Mouse (Mus musculus): ENCODE results near the gene Pitpnm1. TPM values are rescaled to one million over a fixed set of nuclear protein-coding genes. Genes with fewer than 3 reads are reported as not detected.

The Pitpnm1 gene
- total RNA-seq, 2 experiments from 2014 or later: 17.0 to 32.7 TPM

GRCm38 (mm10) chr19:4092750-4093149 is 7.0 kb upstream of the Pitpnm1 start:
- ATAC-seq (replicated peaks; ENCODE audit: low FRiP score, poor library complexity, severe bottlenecking): no peak

- ATAC-seq (replicated peaks; ENCODE audit: low FRiP score, poor library complexity, severe bottlenecking): no peak
These were observed 6.0 kb upstream of the Pitpnm1 start for GRCm38 (mm10) chr19:4093772-4094171.

DNA sequence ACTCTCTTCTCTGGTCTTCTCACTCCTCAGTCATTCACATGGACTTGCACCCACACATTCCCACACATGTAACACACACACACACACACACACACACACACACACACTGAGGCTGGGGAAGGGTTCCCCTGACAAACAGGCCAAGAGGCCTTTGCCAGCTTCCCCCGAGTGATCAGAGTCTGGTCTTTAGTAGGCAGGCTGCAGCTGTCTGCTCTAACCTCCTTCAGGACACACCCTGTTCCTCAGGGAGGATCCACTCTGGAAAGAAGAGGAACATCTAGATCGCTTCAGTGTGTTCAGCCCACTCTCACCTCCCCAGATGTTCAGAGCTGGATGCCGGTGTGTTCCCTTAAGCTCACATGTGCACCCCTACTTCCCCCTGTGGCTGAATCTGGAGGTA is 5.5 kb upstream of the Pitpnm1 start:
- ATAC-seq (replicated peaks; ENCODE audit: low FRiP score, poor library complexity, severe bottlenecking): no peak

DNA sequence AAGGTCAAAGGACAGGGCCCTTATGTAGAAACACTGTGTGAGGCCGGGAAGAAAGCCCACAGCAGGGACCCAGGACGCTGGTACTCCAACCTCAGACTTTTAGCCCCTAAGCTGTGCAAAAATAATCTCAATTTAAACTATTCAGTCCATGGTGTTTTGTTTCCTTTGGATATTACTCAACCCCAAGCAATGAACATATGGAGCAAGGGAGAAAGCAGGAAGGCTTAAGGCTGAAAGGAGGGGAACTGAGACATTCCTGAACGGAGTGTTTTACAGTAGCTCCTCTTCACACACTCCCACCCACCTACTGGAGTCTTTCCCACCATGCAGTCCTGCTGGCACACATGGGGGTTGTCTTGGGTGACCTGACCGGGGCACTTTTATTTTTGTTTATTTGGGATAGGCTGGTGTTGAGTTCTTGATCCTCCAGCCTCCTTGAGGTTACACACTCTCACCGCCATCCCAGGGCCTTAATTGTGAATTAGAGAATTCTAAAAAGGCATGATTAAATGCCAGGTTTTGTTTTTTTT is 5.0 kb upstream of the Pitpnm1 start:
- ATAC-seq (replicated peaks; ENCODE audit: low FRiP score, poor library complexity, severe bottlenecking): no peak

DNA sequence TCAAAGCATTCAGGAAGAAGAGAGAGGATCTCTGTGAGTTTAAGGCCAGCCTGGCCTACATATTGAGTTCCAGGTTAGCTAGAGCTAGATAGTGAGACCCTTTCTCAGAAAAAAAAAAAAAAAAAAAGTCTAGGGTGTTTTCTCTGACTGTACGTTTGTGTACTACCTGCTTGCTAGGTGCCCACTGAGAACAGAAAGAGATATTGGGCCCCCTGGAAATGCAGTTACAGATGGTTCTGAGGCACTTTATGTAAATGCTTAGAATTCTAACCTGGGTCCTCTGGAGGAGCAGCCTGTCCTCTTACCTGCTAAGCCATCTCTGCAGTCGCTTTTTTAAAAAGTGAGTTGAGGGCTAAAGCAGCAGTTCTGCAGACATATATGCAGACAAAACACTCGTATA is 4.0 kb upstream of the Pitpnm1 start:
- ATAC-seq (replicated peaks; ENCODE audit: low FRiP score, poor library complexity, severe bottlenecking): no peak

DNA sequence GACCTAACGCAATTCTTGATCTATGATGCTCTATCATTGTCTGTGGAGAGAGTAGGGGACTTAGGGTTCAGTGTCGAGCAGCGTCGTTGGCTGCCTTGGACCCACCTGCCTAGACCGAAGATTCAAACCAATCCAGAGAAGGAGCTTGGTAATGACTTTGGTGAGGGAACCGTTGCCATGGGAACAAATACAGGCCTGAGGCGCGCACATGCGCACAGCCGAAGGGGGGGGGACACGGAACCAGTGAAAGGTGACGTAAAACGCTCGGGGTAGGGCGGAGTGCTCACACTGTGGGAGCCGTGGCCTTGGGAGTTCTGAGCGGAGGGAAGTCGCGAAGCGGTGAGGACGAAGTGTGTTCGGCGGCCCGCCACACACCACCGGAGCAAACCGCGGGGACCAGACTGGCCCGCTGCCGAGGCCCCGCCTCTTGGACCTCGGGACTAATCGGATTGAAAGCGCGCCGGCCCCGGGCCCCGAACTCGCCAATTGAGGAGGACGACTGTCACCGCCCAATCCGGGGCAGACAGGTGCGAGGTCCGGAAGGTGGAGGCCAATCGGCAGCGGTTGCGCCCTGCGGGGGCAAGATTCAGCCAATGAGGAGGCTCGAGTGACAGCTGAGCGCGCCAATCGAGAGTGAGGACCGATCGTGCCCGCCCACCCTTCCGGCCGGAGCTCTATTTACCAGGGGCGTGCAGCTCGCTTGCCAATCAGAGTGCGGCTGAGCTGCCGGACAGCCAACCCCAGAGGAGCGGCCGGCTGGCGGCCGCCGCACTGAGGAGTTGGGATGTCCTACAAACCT is 3.0 kb upstream of the Pitpnm1 start, which contains the start of gene Cdk2ap2:
Cdk2ap2 (plus strand) TSS at position 541 of the 799 bp plus-strand sequence.
- peak; percentile 75 for ATAC-seq (replicated peaks; ENCODE audit: low FRiP score, poor library complexity, severe bottlenecking)

DNA sequence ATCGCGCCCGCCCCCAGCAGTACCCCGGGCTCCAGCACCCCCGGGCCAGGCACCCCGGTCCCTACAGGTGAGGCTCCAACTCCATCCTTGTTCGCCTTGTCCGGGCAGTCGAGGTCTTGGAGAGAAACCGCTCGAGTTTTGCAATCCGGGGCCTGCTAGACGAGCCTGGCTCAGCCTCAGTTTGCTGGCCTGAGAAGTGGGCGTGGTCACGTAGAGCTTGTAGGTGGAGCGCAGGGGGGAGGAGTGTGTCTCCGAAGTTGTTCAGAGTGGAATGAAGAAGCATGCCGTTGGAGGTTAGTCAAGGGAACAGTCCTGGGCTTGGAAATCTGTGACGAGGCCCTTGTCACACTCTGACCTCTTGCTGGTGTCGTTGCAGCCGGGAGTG is 2.4 kb upstream of the Pitpnm1 start:
- ATAC-seq (replicated peaks; ENCODE audit: low FRiP score, poor library complexity, severe bottlenecking): peak; percentile 62

DNA sequence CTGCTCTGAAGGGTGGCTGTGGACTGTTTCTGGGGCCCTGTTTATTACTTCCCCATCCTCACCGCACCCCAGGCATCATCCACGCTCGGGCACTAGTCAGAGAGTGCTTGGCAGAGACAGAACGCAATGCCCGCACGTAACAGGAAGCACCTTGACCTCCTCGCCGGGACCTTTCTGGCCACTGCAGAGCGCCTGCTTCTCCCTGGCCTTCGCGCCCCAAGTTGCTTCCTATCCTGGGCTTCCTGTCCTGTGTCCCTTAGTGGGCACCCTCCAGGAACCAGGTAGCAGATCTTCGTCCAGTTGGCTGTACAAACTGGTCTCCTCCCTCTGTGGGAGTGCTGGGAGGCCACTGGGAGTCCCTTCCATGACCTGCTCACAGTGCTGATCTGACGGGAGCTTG is 1.4 kb upstream of the Pitpnm1 start:
- ATAC-seq (replicated peaks; ENCODE audit: low FRiP score, poor library complexity, severe bottlenecking): no peak

GRCm38 (mm10) chr19:4099056-4099455 is 742 bp upstream of the Pitpnm1 start:
- ATAC-seq (replicated peaks; ENCODE audit: low FRiP score, poor library complexity, severe bottlenecking): peak; percentile 58

GRCm38 (mm10) chr19:4100718-4101261 is 992 bp downstream of the Pitpnm1 start:
- ATAC-seq (replicated peaks; ENCODE audit: low FRiP score, poor library complexity, severe bottlenecking): no peak

DNA sequence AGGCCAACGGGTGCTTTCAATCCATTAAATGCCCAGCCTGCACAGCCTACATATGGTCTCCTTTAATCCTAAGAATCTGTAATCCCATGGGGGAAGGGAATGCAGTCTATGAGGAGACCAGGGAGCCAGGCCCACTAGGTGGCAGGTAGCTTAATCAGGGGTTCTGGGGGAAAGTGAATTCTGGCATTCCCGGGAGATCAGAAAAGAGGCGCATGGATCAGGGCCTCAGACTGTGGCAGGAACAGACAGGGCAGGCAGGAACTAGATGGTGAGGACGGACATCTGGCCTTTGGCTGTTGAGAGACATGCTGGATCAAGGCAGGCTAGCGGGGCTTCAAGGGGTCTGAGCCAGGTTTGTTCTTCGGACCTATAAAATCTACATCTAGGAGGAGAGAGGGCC is 1.7 kb downstream of the Pitpnm1 start:
- no peak for ATAC-seq (replicated peaks; ENCODE audit: low FRiP score, poor library complexity, severe bottlenecking)

DNA sequence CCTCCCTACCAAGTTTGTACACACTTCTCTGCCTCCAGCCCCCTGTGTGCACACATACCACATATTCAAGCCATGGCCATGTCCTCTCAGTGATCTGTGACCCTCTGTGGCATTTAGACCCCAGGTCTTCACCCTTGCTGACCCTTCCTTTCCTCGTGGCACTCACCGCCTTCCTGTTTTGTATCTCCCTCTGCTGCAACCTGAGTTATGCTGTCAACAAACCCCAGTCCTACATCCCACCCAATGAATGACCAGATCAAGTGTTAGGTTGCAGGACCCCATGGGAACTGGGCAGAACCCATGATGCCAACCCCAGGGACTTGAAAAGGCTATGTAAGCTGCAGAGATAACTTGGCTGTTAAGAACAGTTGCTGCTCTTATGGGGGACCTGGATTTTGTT is 2.3 kb downstream of the Pitpnm1 start:
- no peak for ATAC-seq (replicated peaks; ENCODE audit: low FRiP score, poor library complexity, severe bottlenecking)

DNA sequence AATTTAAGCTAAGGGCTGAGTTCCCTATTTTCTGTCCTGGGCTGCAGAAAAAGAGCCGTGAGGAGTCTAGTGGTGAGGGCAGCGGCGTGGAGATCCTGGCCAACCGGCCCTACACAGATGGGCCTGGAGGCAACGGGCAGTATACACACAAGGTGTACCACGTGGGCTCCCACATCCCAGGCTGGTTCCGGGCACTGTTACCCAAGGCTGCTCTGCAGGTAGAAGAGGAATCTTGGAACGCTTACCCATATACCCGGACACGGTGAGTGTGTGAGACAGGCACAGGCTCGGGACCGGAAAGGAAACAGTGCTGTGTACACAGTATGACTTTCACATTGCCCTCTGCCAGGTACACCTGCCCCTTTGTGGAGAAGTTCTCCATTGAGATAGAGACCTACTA is 2.8 kb downstream of the Pitpnm1 start:
- ATAC-seq (replicated peaks; ENCODE audit: low FRiP score, poor library complexity, severe bottlenecking): no peak

DNA sequence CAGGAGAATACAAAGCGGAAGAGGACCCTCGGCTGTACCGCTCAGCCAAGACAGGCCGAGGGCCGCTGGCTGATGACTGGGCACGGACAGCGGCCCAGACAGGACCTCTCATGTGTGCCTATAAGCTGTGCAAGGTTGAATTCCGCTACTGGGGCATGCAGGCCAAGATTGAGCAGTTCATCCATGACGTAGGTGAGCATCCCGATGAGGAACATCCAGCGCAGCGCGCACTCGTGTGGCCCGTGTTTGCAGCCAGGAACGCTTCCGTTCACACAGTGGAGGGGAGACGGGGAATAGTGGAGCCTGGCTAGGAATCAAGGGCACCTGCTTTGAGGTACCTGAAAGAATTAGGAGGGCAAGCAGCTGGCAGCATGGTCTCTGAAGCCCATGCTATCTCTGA is 3.5 kb downstream of the Pitpnm1 start:
- ATAC-seq (replicated peaks; ENCODE audit: low FRiP score, poor library complexity, severe bottlenecking): no peak

- no peak for ATAC-seq (replicated peaks; ENCODE audit: low FRiP score, poor library complexity, severe bottlenecking)
These were observed 4.0 kb downstream of the Pitpnm1 start for GRCm38 (mm10) chr19:4103792-4104191.

GRCm38 (mm10) chr19:4104675-4105194 is 4.9 kb downstream of the Pitpnm1 start:
- no peak for ATAC-seq (replicated peaks; ENCODE audit: low FRiP score, poor library complexity, severe bottlenecking)

- ATAC-seq (replicated peaks; ENCODE audit: low FRiP score, poor library complexity, severe bottlenecking): no peak
These were observed 6.9 kb downstream of the Pitpnm1 start for GRCm38 (mm10) chr19:4106654-4107053.

DNA sequence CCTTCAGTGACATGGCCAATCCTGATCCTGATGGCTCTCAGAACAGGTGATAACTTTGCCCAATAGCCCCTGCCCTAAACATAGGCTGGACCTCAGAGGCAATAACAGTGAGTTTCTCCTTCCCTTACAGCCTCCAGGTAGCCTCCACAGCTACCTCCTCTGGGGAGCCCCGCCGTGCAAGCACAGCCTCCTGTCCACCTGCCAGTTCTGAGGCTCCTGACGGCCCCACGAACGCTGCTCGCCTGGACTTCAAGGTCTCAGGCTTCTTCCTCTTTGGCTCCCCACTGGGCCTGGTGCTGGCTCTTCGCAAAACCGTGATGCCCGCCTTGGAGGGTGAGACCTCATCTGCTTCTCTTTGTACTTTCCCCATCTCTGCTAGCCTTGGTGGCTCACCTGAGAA is 8.7 kb downstream of the Pitpnm1 start:
- ATAC-seq (replicated peaks; ENCODE audit: low FRiP score, poor library complexity, severe bottlenecking): no peak

DNA sequence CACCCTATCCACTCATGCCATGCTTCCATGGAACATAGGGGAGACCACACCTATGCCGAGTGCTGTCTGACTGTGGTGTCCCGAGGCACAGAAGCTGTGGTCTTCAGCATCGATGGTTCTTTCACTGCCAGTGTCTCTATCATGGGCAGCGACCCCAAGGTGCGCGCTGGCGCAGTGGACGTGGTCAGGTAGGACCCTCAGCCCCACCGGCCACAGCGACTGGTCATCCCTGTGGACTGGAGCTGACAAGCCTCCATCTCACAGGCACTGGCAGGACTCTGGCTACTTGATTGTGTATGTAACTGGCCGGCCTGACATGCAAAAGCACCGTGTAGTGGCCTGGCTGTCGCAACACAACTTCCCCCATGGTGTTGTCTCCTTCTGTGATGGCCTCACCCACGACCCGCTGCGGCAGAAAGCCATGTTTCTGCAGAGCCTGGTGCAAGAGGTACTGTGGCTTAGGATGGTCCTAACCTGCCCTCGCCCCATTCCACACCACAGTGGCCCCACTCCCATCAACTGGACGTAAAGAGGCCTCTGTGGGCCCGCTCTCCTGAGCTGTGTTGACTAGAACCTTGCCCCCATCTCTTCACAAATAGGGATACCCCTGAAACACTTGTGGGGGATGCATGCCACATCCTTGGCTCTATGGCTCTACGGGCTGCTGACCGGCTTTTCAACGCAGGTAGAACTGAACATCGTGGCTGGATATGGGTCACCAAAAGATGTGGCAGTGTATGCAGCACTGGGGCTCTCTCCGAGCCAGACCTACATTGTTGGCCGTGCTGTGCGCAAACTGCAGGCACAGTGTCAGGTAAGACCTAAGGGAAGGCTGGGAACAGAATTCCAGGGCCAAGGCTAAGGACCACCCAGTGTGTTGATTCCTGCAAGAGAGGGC is 12.5 kb downstream of the Pitpnm1 start:
- ATAC-seq (replicated peaks; ENCODE audit: low FRiP score, poor library complexity, severe bottlenecking): no peak

- peak; percentile 88 for ATAC-seq (replicated peaks; ENCODE audit: low FRiP score, poor library complexity, severe bottlenecking)
These were observed 13.5 kb downstream of the Pitpnm1 start for GRCm38 (mm10) chr19:4113186-4113805.

Measured in erythroblast, adult 5-6 weeks (primary cell).